Mouse (Mus musculus): Measurements from ENCODE around the gene Fkbp2.

DNA sequence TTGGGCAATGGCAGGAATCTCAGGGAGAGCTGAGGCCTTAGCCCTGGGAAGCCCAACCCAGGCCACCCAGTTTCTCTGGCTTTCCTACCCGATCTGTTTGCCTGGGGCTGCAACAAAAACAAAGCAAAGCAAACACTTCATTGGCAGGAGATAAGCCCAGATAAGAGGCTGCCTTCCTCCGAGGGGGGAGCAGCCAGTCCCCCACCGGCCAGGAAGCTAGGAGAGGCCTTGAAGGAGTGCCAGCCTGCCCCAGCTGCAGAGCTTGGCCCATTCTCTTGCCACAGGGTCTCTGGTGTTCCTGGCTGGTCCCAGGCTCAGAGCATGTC, 27.6 kb downstream of the Fkbp2 start:
- TF ChIP-seq CTCF (IDR thresholded peaks at IDR 0.05; ENCODE audit: low read depth, low read length) (no peak), POLR2A (IDR thresholded peaks at IDR 0.05; ENCODE audit: extremely low read depth, insufficient read depth, low read length) (0 out of 2 replicates have a peak, but pooled peaks have one; percentile 42)
